Comparison of ENCODE assay signal across 8 mouse cellular contexts in the genomic region with DNA sequence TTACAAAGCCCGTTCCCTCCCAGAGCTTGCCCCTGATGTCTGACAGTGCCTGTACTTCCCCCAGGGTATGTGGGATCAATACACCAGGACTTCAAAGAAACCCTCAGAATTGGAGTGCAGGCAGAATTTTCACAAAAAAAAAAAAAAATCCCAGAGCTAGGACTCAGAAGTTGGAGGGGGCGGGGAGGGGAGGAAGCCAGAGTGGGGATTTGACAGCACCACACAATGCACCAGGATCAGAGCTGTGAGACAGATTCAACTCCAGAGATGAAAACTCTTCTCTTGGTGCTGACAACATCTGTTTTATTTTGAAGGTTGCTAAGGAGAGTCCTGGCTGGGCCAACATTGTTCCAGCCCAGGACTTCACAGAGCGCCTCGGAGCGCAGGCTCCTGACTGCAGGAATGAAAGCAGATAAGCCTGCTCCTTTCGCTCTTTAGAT. TPM values are rescaled to one million over a fixed set of nuclear protein-coding genes. Genes with fewer than 3 reads are reported as not detected.
A peak's percentile ranks its signal among the peaks of the same experiment; 100 is the strongest.
DNase-seq lines count a peak whose midpoint lies in the region; ATAC-seq and TF ChIP-seq lines count a peak whose summit lies in the region.

No protein-coding gene starts in this region.

- H3K36me3 ChIP-seq in neural tube, embryonic 13.5 days, result 0 out of 2 replicates have a peak, but pooled peaks cover 6% of the 10 kb centered on the region
- H3K36me3 ChIP-seq in heart, embryonic 16.5 days (ENCODE audit: control insufficient read depth, insufficient read depth), result 0 out of 2 replicates have a peak, but pooled peaks cover 2% of the 10 kb centered on the region
- no peaks in the 10 kb centered on the region for H3K36me3 ChIP-seq in lung, postnatal 0 days (ENCODE audit: insufficient read depth, low read length)

- no peak overlapping the region for H3K4me2 ChIP-seq in neural tube, embryonic 13.5 days
- H3K4me2 ChIP-seq in heart, embryonic 16.5 days (ENCODE audit: low read depth, low read length), result peak overlapping the region; percentile 23
- H3K4me2 ChIP-seq in lung, postnatal 0 days (replicated peaks; ENCODE audit: low read depth, low read length), result no peak overlapping the region

- intact Hi-C loops in left cerebral cortex, adult 2 months (cut with DNase I), result no loop called here

- WGBS in neural tube, embryonic 13.5 days, result 76% methylated on average over 6 of the region's 6 CpGs
- WGBS in heart, embryonic 16.5 days, result 22% methylated on average over 6 of the region's 6 CpGs
- WGBS in lung, postnatal 0 days, result 64% methylated on average over 6 of the region's 6 CpGs

- peaks cover 50% of the 10 kb centered on the region for H3K4me1 ChIP-seq in neural tube, embryonic 13.5 days (replicated peaks)
- H3K4me1 ChIP-seq in heart, embryonic 16.5 days (ENCODE audit: control insufficient read depth, insufficient read depth, low read length), result peaks cover 69% of the 10 kb centered on the region
- peaks cover 13% of the 10 kb centered on the region for H3K4me1 ChIP-seq in lung, postnatal 0 days (ENCODE audit: insufficient read depth, low read depth, low read length)

- no peak for TF ChIP-seq EP300 in lung, postnatal 0 days (IDR thresholded peaks at IDR 0.05)

- H3K27me3 ChIP-seq in neural tube, embryonic 13.5 days, result no peaks in the 10 kb centered on the region
- H3K27me3 ChIP-seq in heart, embryonic 16.5 days (ENCODE audit: control insufficient read depth, insufficient read depth, low read length), result no peaks in the 10 kb centered on the region
- H3K27me3 ChIP-seq in lung, postnatal 0 days (replicated peaks; ENCODE audit: insufficient read depth, low read length), result no peaks in the 10 kb centered on the region

- DNase-seq in neural tube, embryonic 10.5 days (ENCODE audit: extremely low spot score, low spot score), result no peak
- DNase-seq in lung, postnatal 0 days (ENCODE audit: low spot score), result peak; percentile 70
- no peak for DNase-seq in urinary bladder, postnatal 4 days (ENCODE audit: low spot score in 2 of 2)
- no peak for DNase-seq in right cerebral cortex, postnatal 14 days
- no peak for DNase-seq in left cerebral cortex, adult 2 months (ENCODE audit: extremely low spot score in 1 of 2, low spot score in 2 of 2)
- no peak for DNase-seq in kidney, postnatal 10 days

- no peaks in the 10 kb centered on the region for H3K9me3 ChIP-seq in neural tube, embryonic 13.5 days
- no peaks in the 10 kb centered on the region for H3K9me3 ChIP-seq in heart, embryonic 16.5 days (replicated peaks; ENCODE audit: control insufficient read depth, low read length)
- H3K9me3 ChIP-seq in lung, postnatal 0 days (ENCODE audit: low read length), result no peaks in the 10 kb centered on the region

- H3K4me3 ChIP-seq in neural tube, embryonic 13.5 days, result no peak overlapping the region
- no peak overlapping the region for H3K4me3 ChIP-seq in heart, embryonic 16.5 days (ENCODE audit: low read length)
- no peak overlapping the region for H3K4me3 ChIP-seq in lung, postnatal 0 days (ENCODE audit: low read depth, low read length)
- H3K4me3 ChIP-seq in left cerebral cortex, adult 2 months, result no peak overlapping the region

- H3K27ac ChIP-seq in neural tube, embryonic 13.5 days (replicated peaks), result peak overlapping the region; percentile 18; the same call in 1 of the 2 replicates
- H3K27ac ChIP-seq in heart, embryonic 16.5 days (ENCODE audit: low read length), result peak overlapping the region; percentile 85
- peak overlapping the region; percentile 3; the same call in 1 of the 2 replicates for H3K27ac ChIP-seq in lung, postnatal 0 days (ENCODE audit: low read length)
- H3K27ac ChIP-seq in left cerebral cortex, adult 2 months, result no peak overlapping the region

- TF ChIP-seq CTCF in lung, postnatal 0 days (IDR thresholded peaks at IDR 0.05), result no peak
- no peak for TF ChIP-seq CTCF in left cerebral cortex, adult 2 months (IDR thresholded peaks at IDR 0.05)

- ATAC-seq in neural tube, embryonic 13.5 days (ENCODE audit: low read depth), result no peak
- ATAC-seq in heart, embryonic 16.5 days (replicated peaks; ENCODE audit: extremely low read depth, insufficient read depth, low FRiP score), result peak; percentile 88
- ATAC-seq in lung, postnatal 0 days, result peak; percentile 47

- no peak overlapping the region for H3K9ac ChIP-seq in neural tube, embryonic 13.5 days
- H3K9ac ChIP-seq in heart, embryonic 16.5 days (ENCODE audit: low read length), result peak overlapping the region; percentile 22; the same call in 1 of the 2 replicates
- no peak overlapping the region for H3K9ac ChIP-seq in lung, postnatal 0 days (replicated peaks; ENCODE audit: low read depth)

RNA-seq across cellular contexts. Expression of gene Ptgfrn, which starts 39.3 kb away (rescaled TPM):
- polyA plus RNA-seq in neural tube, embryonic 13.5 days (2015; fragmentation: Nextera tagmentation; extraction: Ambion mirVana), result 3.2 and 3.5 TPM in 2 replicates
- polyA plus RNA-seq in heart, embryonic 16.5 days (2015; fragmentation: Nextera tagmentation; extraction: Ambion mirVana), result 5.2 and 5.4 TPM in 2 replicates
- 10.2 and 10.5 TPM in 2 replicates for polyA plus RNA-seq in lung, postnatal 0 days (2015; fragmentation: Nextera tagmentation; extraction: Ambion mirVana)
- 10 to 100 TPM; 39.7 to 40.7 TPM for total RNA-seq in left cerebral cortex, adult 2 months (2021)

RNA-seq across cellular contexts. Expression of gene Cd101, which starts 41.5 kb away (rescaled TPM):
- 0.11 TPM in 1 of 2 replicates, not detected in the other for polyA plus RNA-seq in neural tube, embryonic 13.5 days (2015; fragmentation: Nextera tagmentation; extraction: Ambion mirVana)
- 0.45 and 0.50 TPM in 2 replicates for polyA plus RNA-seq in heart, embryonic 16.5 days (2015; fragmentation: Nextera tagmentation; extraction: Ambion mirVana)
- 0.90 and 0.92 TPM in 2 replicates for polyA plus RNA-seq in lung, postnatal 0 days (2015; fragmentation: Nextera tagmentation; extraction: Ambion mirVana)
- under 1 TPM; 0.59 to 0.72 TPM for total RNA-seq in left cerebral cortex, adult 2 months (2021)
